Mouse (Mus musculus): ENCODE measurements around the gene Gm12216.

Gene Gm12216

GRCm38 (mm10) chr11:53736771-53737572 lies 122.1 kb downstream of the Gm12216 start:
- peak; percentile 82 for DNase-seq

GRCm38 (mm10) chr11:53735682-53736245 lies 123.3 kb downstream of the Gm12216 start:
- DNase-seq = peak; percentile 86

GRCm38 (mm10) chr11:53734970-53735681 lies 123.9 kb downstream of the Gm12216 start:
- no peak for DNase-seq

DNA sequence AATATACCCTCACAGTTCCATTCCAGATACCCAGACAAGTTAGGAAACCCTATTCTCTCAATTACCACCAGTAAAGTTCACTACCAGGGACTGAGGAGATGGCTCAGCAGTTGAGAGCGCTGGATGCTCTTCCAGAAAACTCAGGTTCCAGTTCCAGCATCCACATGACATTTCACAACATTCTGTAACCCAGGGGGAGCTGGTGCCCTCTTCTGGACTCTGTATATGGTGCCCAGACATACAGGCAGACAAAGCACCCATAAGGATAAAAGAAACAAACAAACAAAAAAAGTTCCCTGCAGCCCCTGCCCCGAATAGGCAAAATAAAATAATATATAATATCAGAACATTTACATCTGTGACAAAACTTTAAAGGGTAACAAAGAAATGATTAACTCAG lies 124.6 kb downstream of the Gm12216 start:
- DNase-seq = no peak

DNA sequence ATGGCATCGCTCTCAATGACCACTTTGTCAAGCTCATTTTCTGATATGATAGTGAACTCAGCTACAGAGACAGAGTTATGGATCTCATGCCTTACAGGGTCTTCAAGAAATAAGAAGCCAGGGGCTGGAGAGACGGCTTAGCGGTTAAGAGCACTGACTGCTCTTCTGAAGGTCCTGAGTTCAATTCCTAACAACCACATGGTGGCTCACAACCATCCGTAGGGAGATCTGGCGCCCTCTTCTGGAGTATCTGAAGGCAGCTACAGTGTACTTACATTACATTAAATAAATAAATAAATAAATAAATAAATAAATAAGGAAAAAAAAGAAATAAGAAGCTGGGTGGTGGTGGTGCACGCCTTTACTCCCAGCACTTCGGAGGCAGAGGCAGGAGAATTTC lies 125.2 kb downstream of the Gm12216 start:
- no peak for DNase-seq
